Mouse (Mus musculus): ENCODE data around the gene Scn2b.

The Scn2b gene

DNA sequence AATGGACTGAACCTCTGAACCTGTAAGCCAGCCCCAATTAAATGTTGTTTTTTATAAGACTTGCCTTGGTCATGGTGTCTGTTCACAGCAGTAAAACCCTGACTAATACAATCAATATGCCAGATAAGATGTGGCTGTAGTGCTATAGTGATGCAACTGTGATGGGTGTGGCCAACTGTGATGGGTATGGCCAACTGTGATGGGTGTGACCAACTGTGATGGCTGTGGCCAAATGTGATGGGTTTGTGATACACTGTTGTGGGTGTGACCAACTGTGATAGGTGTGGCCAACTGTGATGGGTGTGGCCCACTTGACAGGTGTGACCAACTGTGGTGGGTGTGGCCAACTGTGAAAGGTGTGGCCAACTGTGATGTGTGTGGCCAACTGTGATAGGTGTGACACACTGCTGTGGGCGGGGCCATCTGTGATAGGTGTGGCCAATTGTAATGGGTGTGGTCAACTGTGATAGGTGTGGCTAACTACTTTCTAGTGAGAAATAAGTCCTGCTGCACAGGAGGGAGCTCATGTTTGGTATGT is 53.6 kb downstream of the Scn2b start:
- DNase-seq (ENCODE audit: low read depth, low spot score) = no peak

DNA sequence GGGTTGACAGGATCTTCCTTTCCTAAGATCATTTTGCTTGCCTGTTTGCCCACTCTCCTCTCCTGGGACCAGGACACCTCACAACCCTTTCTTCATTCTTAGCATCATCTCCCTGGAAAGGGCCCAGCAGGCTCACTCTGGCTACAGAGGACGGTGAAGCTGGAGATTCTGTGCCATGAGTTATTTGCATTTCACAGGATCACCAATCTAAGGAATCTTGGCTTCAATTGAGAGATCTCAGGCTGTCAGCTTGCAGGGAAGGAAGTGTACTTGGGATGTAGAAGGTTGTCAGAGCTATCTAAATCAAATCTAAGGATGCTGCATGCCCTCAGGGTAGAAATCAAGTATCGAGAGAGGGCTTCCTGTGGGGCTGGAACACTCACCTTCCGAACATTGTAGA is 55.9 kb downstream of the Scn2b start:
- DNase-seq (ENCODE audit: low read depth, low spot score) = no peak

DNA sequence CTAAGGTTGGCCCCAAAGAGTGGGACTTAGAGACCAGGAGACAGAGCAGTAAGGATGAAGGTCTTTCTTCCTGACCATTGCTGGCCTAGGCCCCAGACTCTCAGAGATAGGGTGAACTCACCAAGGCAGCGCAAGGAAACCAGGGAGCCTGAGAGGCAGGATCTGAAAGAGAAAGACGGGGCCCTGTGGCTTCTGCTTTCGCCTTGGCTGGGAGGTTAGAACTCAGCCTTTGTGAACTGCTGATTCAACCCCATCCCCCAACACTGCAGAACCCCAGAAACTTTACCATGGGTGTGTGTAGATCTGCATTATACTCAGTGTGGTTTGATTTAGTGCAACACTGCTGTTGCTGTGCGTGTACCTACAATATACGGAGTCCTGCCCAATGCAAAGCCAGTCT is 61.7 kb downstream of the Scn2b start:
- no peak for DNase-seq (ENCODE audit: low read depth, low spot score)
